Mouse (Mus musculus): ENCODE data around the gene Mpp5. TPM values are rescaled to one million over a fixed set of nuclear protein-coding genes. Genes with fewer than 3 reads are reported as not detected.

Mpp5 gene
- not detected in 2 replicates for polyA plus RNA-seq (2012; ENCODE audit: insufficient read depth, insufficient read length, low replicate concordance, missing spikeins)

GRCm38 (mm10) chr12:78748557-78749377 is at the start of gene Mpp5:
TSS of gene Mpp5 (plus strand) at chr12:78748907.
- H3K27ac ChIP-seq (ENCODE audit: insufficient read depth, low read depth, low read length) = no peak within 1 kb of the TSS
- TF ChIP-seq POLR2A (IDR thresholded peaks at IDR 0.05; ENCODE audit: insufficient read depth, low read depth, low read length) (peak; percentile 45; the same call in 1 of the 2 replicates), CTCF (IDR thresholded peaks at IDR 0.05; ENCODE audit: insufficient read depth, low read depth, low read length) (no peak)

GRCm38 (mm10) chr12:78717783-78718182 is 30.9 kb upstream of the Mpp5 start:
- no peak overlapping the region for H3K27ac ChIP-seq (ENCODE audit: insufficient read depth, low read depth, low read length)
- 62% methylated on average over 2 of the region's 2 CpGs for WGBS
- TF ChIP-seq POLR2A (IDR thresholded peaks at IDR 0.05; ENCODE audit: insufficient read depth, low read depth, low read length) (no peak), CTCF (IDR thresholded peaks at IDR 0.05; ENCODE audit: insufficient read depth, low read depth, low read length) (no peak)
- no peak overlapping the region for H3K4me3 ChIP-seq (ENCODE audit: insufficient read depth, low read depth, low read length)
- no peaks in the 10 kb centered on the region for H3K4me1 ChIP-seq (ENCODE audit: control insufficient read depth, insufficient read depth, low read length)

More at GRCm38 (mm10) chr12:78748557-78749377, at the start of gene Mpp5:
- WGBS = under 1% methylated on average over 91 of the region's 98 CpGs
- no peaks in the 10 kb centered on the region; the same call in 1 of the 2 replicates for H3K4me1 ChIP-seq (ENCODE audit: control insufficient read depth, insufficient read depth, low read length)
- H3K4me3 ChIP-seq (ENCODE audit: insufficient read depth, low read depth, low read length) = peak within 1 kb of the TSS; percentile 76

- no peak for TF ChIP-seq POLR2A (IDR thresholded peaks at IDR 0.05; ENCODE audit: insufficient read depth, low read depth, low read length)
- TF ChIP-seq CTCF (IDR thresholded peaks at IDR 0.05; ENCODE audit: insufficient read depth, low read depth, low read length) = no peak
- no peak overlapping the region for H3K27ac ChIP-seq (ENCODE audit: insufficient read depth, low read depth, low read length)
- H3K4me3 ChIP-seq (ENCODE audit: insufficient read depth, low read depth, low read length) = no peak overlapping the region
- peaks cover 6% of the 10 kb centered on the region; the same call in 1 of the 2 replicates for H3K4me1 ChIP-seq (ENCODE audit: control insufficient read depth, insufficient read depth, low read length)
- WGBS = 69% methylated on average over 4 of the region's 4 CpGs
Measured at GRCm38 (mm10) chr12:78727723-78728122, 21.0 kb upstream of the Mpp5 start.

GRCm38 (mm10) chr12:78739633-78740032 is 9.1 kb upstream of the Mpp5 start:
- Histone ChIP-seq H3K27ac (ENCODE audit: insufficient read depth, low read depth, low read length) (no peak overlapping the region), H3K4me3 (ENCODE audit: insufficient read depth, low read depth, low read length) (no peak overlapping the region), H3K4me1 (ENCODE audit: control insufficient read depth, insufficient read depth, low read length) (no peaks in the 10 kb centered on the region)
- TF ChIP-seq CTCF (IDR thresholded peaks at IDR 0.05; ENCODE audit: insufficient read depth, low read depth, low read length) (no peak), POLR2A (IDR thresholded peaks at IDR 0.05; ENCODE audit: insufficient read depth, low read depth, low read length) (no peak)
- WGBS = 81% methylated on average over 2 of the region's 2 CpGs

- H3K4me3 ChIP-seq (ENCODE audit: insufficient read depth, low read depth, low read length) = no peak overlapping the region
- no peaks in the 10 kb centered on the region for H3K4me1 ChIP-seq (ENCODE audit: control insufficient read depth, insufficient read depth, low read length)
- 95% methylated on average over 2 of the region's 2 CpGs for WGBS
- no peak for TF ChIP-seq CTCF (IDR thresholded peaks at IDR 0.05; ENCODE audit: insufficient read depth, low read depth, low read length)
- no peak for TF ChIP-seq POLR2A (IDR thresholded peaks at IDR 0.05; ENCODE audit: insufficient read depth, low read depth, low read length)
- no peak overlapping the region for H3K27ac ChIP-seq (ENCODE audit: insufficient read depth, low read depth, low read length)
Measured at GRCm38 (mm10) chr12:78740289-78740688, 8.4 kb upstream of the Mpp5 start.

GRCm38 (mm10) chr12:78746226-78746625 is 2.5 kb upstream of the Mpp5 start:
- WGBS = 78% methylated on average over 6 of the region's 6 CpGs
- Histone ChIP-seq H3K4me3 (ENCODE audit: insufficient read depth, low read depth, low read length) (no peak overlapping the region), H3K4me1 (ENCODE audit: control insufficient read depth, insufficient read depth, low read length) (no peaks in the 10 kb centered on the region; the same call in 1 of the 2 replicates), H3K27ac (ENCODE audit: insufficient read depth, low read depth, low read length) (no peak overlapping the region)
- TF ChIP-seq POLR2A (IDR thresholded peaks at IDR 0.05; ENCODE audit: insufficient read depth, low read depth, low read length) = no peak
- no peak for TF ChIP-seq CTCF (IDR thresholded peaks at IDR 0.05; ENCODE audit: insufficient read depth, low read depth, low read length)

- WGBS = 35% methylated on average over 1 of the region's 1 CpGs
- no peaks in the 10 kb centered on the region; the same call in 1 of the 2 replicates for H3K4me1 ChIP-seq (ENCODE audit: control insufficient read depth, insufficient read depth, low read length)
- no peak for TF ChIP-seq POLR2A (IDR thresholded peaks at IDR 0.05; ENCODE audit: insufficient read depth, low read depth, low read length)
- no peak overlapping the region for H3K27ac ChIP-seq (ENCODE audit: insufficient read depth, low read depth, low read length)
- H3K4me3 ChIP-seq (ENCODE audit: insufficient read depth, low read depth, low read length) = no peak overlapping the region
Measured at GRCm38 (mm10) chr12:78747406-78747805, 1.3 kb upstream of the Mpp5 start.

- Histone ChIP-seq H3K4me1 (ENCODE audit: control insufficient read depth, insufficient read depth, low read length) (no peaks in the 10 kb centered on the region; the same call in 1 of the 2 replicates), H3K4me3 (ENCODE audit: insufficient read depth, low read depth, low read length) (peak overlapping the region; percentile 76), H3K27ac (ENCODE audit: insufficient read depth, low read depth, low read length) (no peak overlapping the region)
- TF ChIP-seq CTCF (IDR thresholded peaks at IDR 0.05; ENCODE audit: insufficient read depth, low read depth, low read length) (no peak), POLR2A (IDR thresholded peaks at IDR 0.05; ENCODE audit: insufficient read depth, low read depth, low read length) (no peak)
- WGBS = under 1% methylated on average over 10 of the region's 10 CpGs
Measured at GRCm38 (mm10) chr12:78748113-78748512, 594 bp upstream of the Mpp5 start.

- no peaks in the 10 kb centered on the region; the same call in 1 of the 2 replicates for H3K4me1 ChIP-seq (ENCODE audit: control insufficient read depth, insufficient read depth, low read length)
- H3K27ac ChIP-seq (ENCODE audit: insufficient read depth, low read depth, low read length) = no peak overlapping the region
- TF ChIP-seq CTCF (IDR thresholded peaks at IDR 0.05; ENCODE audit: insufficient read depth, low read depth, low read length) (no peak), POLR2A (IDR thresholded peaks at IDR 0.05; ENCODE audit: insufficient read depth, low read depth, low read length) (no peak)
- peak overlapping the region; percentile 76 for H3K4me3 ChIP-seq (ENCODE audit: insufficient read depth, low read depth, low read length)
- under 1% methylated on average over 25 of the region's 25 CpGs for WGBS
Measured at GRCm38 (mm10) chr12:78749378-78749801, 683 bp downstream of the Mpp5 start.

All from olfactory bulb, adult 2 months (tissue).